Mouse (Mus musculus): ENCODE results near the gene Hdac5. TPM values are rescaled to one million over a fixed set of nuclear protein-coding genes. Genes with fewer than 3 reads are reported as not detected.

Hdac5 gene
- total RNA-seq (2021) = 10 to 100 TPM; 59.5 to 65.6 TPM
- long read RNA-seq, experiment 1, partial matches to known transcripts = 13 of 23 reads
- long read RNA-seq, experiment 1, other reads (novel, unspliced or antisense) = 7 of 23 reads
- long read RNA-seq, experiment 2, partial matches to known transcripts = 20 of 35 reads
- long read RNA-seq, experiment 2, other reads (novel, unspliced or antisense) = 12 of 35 reads

DNA sequence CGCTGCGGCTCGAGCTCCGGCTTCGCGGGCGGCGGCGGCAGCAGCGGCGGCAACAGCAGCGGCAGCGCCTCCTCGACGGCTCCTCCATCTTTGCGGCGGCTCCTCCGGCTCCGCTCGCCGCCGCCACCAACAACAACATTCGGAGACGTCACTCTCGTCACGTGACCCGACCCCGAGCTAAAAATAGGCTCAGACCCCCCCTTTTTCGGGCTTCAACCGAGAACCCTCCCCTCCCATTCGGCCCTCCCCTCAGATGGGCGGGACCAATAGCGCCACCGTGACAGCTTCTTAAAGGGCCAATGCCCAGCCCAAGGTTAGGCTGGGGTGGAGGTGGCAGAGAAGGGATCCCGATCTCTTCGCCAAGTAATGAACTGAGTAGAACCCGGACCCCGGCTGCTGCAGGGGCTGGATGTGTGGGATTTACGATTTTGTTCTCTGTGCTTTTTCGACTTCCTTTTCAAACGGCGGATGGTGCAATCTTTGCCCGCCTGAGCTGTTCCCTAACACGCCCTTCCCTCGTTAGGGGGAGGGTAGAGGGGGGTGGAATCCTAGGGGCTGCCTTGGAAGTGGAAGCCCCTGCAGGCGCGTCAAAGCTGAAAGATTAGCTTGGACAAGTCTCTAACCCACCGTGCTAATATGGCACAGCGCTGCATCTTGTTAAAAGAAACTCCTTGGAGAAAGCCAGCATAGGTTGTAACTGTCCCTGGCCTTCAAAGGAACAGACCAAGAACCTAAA lies at the start of gene Hdac5:
Gene Hdac5, minus strand, starts transcription at position 161 of the 736 bp plus-strand sequence.
- DNase-seq = peak; percentile 98
- intact Hi-C loops (cut with DNase I; ENCODE audit: low total_unique reads) = no loop called here

DNA sequence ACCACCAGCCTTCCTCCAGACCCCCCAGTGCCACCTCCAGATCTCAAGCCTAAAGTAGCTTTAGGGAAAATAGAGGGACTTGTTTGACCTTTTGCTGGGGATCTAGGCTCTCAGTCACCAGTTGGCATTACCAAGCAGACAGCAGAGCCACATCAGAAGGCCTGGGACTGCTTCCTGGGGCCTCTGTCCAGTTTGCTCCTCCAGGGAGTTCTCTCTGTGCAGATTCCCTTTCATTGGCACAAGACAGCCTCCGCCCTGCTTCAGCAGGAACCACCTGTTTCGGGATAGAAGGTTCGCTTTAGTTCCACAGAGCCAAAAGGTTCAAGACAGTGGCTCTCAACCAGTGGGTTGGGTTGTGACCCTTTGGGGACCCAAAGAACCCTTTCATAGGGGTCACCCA lies 49.6 kb upstream of the Hdac5 start:
- intact Hi-C loops (cut with DNase I; ENCODE audit: low total_unique reads) = no loop called here
- DNase-seq = peak; percentile 51

DNA sequence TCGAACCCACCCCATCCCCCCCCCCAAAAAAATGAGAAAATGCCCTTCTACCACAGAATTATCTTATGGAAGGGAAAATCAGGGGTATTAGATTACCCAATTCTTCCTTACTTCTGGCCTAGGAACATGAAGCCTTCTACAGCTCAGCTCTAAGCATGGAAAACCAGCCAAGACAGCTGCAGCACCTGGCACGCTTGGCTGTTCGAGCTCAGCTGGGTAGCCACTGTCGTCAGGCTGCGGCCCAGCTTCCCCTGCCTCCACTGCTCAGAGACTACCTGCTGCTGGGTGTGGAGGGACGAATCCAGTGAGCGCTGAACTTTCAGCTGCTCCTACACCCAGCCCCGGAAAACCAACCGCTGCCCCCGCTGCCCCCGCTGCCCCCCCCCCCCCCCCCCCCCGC lies 47.8 kb upstream of the Hdac5 start:
- DNase-seq = peak; percentile 52

DNA sequence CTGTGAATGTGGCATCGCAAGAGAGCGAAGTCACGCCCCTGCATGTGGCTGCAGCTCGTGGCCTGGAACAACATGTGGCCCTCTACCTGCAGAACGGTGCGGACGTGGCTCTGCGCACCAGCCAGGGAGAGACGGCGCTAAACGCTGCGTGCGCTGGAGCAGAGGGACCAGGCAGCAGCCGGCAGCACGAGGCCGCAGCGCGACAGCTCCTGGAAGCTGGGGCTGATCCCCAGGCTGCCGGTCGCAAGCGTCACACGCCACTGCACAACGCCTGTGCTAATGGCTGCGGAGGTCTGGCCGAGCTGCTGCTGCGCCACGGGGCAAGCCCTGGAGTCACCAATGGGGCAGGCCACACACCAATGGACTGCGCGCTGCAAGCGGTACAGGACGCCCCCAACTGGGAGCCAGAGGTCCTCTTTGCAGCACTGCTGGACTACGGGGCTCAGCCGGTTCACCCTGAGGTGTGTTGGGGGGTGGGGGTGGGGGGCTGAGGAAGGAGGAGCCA lies 46.5 kb upstream of the Hdac5 start:
- peak; percentile 40 for DNase-seq
- intact Hi-C loops (cut with DNase I; ENCODE audit: low total_unique reads) = no loop called here

More for the DNA sequence above, 47.8 kb upstream of the Hdac5 start:
- intact Hi-C loops (cut with DNase I; ENCODE audit: low total_unique reads) = no loop called here

DNA sequence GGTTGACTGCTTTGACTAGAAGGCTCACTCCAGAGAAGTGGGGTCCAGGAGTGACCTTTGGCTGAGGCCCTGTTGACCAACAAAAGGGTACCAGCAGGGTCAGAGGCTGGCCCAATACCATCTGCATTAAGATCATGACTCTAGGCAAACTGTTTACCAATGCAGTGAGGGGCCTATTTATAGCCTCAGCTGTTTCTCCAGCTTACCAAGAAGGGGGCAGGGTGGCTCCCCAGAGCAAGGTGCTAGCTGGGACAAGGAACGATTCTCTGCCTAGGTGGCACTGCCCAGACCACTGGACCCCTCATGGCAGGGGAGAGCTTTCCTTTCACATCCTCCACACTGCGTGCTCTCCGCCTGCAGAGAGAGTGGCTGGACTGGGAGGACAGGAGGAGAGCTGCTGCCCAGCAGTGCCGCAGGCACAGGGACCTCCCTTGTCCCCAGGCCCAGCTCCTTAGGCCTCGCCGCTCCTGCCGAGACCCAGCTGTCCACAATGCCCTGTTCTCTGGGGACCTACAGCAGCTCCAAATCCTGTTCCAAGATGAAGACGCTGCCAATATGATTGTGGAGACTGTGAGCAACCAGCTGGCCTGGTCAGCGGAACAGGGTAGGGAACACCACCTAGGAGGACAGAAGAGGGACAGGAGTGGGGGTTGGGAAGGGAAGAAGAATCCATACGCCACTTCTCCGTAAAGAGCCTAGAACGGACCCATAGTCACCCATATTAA lies 38.7 kb upstream of the Hdac5 start, which contains the start of gene Asb16:
Gene Asb16, plus strand, starts transcription at position 224 of the 725 bp plus-strand sequence.
- intact Hi-C loops (cut with DNase I; ENCODE audit: low total_unique reads) = loop anchor here (10.0 kb wide), 2 partner anchors 64 to 164 kb away; partner anchors contain the start of genes Ppy and Pyy
- no peak for DNase-seq

GRCm38 (mm10) chr11:102267480-102267879 lies 37.5 kb upstream of the Hdac5 start:
- peak; percentile 83 for DNase-seq
- intact Hi-C loops (cut with DNase I; ENCODE audit: low total_unique reads) = loop anchor here (10.0 kb wide), 2 partner anchors 63 to 163 kb away; partner anchors contain the start of genes Ppy and Pyy

GRCm38 (mm10) chr11:102266631-102267355 lies 36.8 kb upstream of the Hdac5 start:
- intact Hi-C loops (cut with DNase I; ENCODE audit: low total_unique reads) = loop anchor here (10.0 kb wide), 2 partner anchors 62 to 162 kb away; partner anchors contain the start of genes Ppy and Pyy
- DNase-seq = no peak

- no peak for DNase-seq
- intact Hi-C loops (cut with DNase I; ENCODE audit: low total_unique reads) = loop anchor here (10.0 kb wide), 2 partner anchors 61 to 161 kb away; partner anchors contain the start of genes Ppy and Pyy
Observed at GRCm38 (mm10) chr11:102265816-102266215, 35.9 kb upstream of the Hdac5 start.

DNA sequence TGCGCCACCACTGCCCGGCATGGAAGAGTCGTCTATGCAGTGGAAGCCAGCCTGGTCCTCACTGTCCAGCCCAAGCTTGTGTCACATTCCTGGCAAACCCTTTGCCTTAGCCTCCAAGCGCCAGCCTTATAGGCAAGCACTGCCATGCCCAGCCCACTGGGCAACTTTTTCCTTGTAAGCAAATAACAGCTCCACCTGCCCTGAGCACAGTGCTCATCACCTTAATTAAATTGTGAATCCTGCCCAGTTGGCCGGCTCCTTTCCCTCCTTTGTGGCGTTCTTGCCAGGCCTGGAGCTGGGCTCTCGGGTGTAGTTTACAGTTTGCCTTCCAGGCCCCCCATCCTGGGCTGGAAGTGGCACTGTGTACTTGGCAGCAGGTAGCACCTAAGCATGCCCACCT lies 33.2 kb upstream of the Hdac5 start:
- intact Hi-C loops (cut with DNase I; ENCODE audit: low total_unique reads) = loop anchor here (10.0 kb wide), 2 partner anchors 58 to 158 kb away; partner anchors contain the start of genes Ppy and Pyy

GRCm38 (mm10) chr11:102258521-102258920 lies 28.6 kb upstream of the Hdac5 start:
- intact Hi-C loops (cut with DNase I; ENCODE audit: low total_unique reads) = no loop called here
- no peak for DNase-seq

More for the DNA sequence above, 33.2 kb upstream of the Hdac5 start:
- no peak for DNase-seq

- no peak for DNase-seq
- intact Hi-C loops (cut with DNase I; ENCODE audit: low total_unique reads) = no loop called here
Observed at GRCm38 (mm10) chr11:102258095-102258494, 28.1 kb upstream of the Hdac5 start.

- intact Hi-C loops (cut with DNase I; ENCODE audit: low total_unique reads) = no loop called here
- peak; percentile 15 for DNase-seq
Observed at GRCm38 (mm10) chr11:102257514-102257913, 27.5 kb upstream of the Hdac5 start.

DNA sequence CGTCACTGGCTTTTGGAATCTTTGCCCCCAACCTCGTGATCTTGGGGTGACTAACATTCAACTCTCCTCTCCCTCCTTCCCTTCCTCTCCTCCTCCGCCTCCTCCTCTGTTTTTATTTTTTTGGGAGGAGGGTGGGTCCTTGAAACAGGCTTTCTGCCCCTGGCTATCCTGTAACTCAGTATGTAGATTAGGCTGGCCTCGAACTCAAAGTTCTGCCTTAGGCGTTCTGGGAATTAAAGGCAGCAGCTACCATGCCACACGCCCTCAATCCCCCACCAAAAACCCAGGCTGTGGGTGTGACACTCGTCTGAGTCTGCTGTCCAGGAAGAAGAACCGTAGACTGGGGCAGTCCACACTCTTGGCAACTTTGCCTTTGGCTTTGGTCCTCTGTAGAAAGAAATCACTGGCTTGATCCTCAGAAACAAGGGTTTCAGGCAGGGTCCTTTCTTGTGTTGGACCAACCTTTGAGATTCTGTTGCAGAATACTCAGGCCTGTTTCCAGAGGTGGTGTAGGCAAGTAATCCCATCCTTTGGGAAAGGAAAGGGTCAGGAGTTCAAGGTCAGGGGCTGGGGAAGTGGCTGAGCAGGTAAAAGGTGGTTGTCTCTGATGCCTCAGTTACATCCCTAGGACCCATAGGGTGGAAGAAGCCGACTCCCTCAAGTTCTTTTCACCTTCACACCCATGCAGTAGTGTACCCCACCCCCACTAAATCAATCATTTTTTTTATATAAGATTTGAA lies 19.6 kb upstream of the Hdac5 start:
- intact Hi-C loops (cut with DNase I; ENCODE audit: low total_unique reads) = no loop called here
- no peak for DNase-seq

GRCm38 (mm10) chr11:102248630-102249230 lies 18.8 kb upstream of the Hdac5 start, which contains the start of gene BC030867:
Gene BC030867 (plus strand): TSS chr11:102248882.
- DNase-seq = peak; percentile 90
- intact Hi-C loops (cut with DNase I; ENCODE audit: low total_unique reads) = no loop called here

DNA sequence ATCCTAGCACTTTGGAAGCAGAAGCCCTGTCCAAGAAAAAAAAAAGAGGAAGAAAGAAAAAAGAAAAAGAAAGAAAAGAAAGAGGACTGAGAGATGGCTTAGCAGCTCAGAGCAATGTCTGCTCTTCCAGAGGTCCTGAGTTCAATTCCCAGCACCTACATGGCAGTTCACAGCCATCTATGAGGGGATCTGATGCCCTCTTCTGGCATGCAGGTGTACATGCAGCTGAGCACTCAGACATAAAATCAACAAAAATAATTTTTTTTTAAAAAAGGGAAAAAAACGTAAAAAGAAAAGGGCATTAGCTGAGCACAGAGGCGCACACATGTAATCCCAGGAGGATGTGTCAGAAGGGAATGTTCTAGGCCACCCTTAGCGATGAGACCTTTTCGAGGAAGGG lies 16.9 kb upstream of the Hdac5 start:
- DNase-seq = no peak
- intact Hi-C loops (cut with DNase I; ENCODE audit: low total_unique reads) = no loop called here

DNA sequence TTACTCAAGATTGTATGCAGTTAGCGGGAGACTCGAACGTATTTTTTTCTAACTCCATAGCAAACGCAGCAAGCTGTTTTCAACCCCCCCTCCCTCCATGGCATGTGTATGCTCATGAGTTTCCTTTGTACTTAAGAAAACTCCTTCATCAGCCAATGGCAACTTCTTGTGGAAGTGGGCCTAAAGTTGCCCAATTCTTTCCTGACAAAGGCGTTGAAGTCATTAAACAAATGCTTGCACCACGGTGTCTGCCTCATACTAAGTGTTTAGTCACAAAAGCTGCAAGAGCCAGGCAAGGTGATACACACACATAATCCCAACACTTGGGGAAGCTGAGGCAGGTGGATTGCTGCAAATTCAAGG lies 16.3 kb upstream of the Hdac5 start:
- DNase-seq = no peak
- intact Hi-C loops (cut with DNase I; ENCODE audit: low total_unique reads) = no loop called here

DNA sequence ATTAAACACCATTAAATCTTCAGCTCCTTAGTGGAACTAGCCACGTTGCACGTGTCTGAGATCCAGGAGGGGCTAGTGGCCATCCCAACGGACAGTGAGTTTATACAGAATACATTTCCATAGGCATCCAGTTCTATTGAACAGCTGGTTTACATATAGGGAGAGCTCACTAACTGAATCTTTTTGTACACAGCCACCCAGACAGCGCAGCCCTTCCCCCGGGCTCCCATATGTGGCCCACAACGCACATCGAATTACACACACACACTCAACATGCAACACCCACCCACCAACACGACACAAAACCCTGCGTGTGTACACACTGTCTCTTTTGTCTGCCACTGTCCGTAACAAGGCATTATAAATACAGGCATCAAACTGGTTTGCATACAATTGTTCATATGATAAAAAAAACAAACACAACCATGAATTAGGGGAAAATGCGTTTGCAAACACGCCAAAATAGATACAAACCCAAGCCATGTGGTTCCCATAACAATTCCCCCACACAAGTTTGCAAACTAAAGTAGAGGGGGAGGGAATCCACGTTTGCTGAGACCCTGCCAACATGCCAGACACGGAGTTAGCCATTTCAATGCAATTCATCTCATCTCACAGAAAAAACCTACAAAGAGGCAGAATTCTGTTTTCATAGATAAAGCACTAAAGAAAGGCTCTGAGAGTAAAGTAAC lies 15.8 kb upstream of the Hdac5 start:
- intact Hi-C loops (cut with DNase I; ENCODE audit: low total_unique reads) = no loop called here

More for the DNA sequence above, 15.8 kb upstream of the Hdac5 start:
- DNase-seq = no peak

All from gastrocnemius, postnatal 14 days (tissue).